Mouse (Mus musculus): ENCODE measurements around the gene Xkr7. TPM values are rescaled to one million over a fixed set of nuclear protein-coding genes. Genes with fewer than 3 reads are reported as not detected.
A peak's percentile ranks its signal among the peaks of the same experiment; 100 is the strongest.

The Xkr7 gene
- 1 to 10 TPM; 2.0 TPM for total RNA-seq (2021)
- long read RNA-seq, experiment 1, result 0 reads
- long read RNA-seq, experiment 2, result 0 reads

DNA sequence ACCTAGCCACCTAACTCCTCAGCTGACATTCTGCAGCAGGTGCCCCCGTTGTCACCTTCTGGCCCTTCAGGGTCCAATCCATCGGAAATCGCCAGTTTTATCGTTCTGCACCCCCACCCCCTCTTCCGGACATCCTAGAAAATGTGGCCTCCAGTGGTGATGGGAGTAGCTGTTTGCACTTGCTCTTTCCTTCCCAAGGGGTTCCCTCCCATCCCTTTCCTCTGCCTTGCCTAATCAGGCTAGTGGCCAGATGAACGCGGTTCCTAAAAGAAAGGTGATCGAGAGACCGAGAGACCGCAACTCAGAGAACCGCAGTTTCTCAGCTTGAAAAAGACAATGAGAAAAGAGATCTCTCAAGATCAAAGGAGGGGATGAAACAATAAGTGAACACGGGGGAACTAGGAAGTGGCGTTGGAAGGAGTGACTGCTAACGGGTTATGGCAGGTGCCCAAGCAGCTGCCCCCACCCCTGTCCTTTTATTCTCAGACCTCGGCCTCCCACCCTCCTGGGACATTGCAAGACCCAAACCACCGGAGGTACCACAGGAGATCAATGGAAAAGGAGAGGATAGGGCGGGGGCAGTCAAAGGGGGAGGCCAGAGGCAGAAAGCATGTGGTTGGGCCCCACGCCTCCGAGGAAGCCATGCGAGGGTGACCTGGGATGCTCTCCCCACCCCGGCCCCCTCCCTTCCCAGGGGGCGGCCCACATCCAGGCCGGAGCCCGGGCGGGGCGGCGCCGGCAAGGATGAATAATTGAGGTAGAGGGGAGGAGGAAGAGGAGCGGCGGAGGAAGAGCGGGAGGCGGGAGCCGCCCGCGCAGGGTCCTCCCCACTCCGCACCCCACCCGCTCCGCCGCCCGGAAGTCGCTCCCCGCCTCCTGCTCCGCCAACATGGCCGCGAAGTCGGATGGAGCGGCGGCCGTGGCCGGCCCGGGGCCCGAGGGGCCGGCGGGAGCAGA, at the start of gene Xkr7:
Xkr7 (plus strand) TSS at position 727 of the 957 bp plus-strand sequence.
- no peak for DNase-seq (ENCODE audit: low spot score in 2 of 2)
- no peak for TF ChIP-seq CTCF (conservative IDR thresholded peaks at IDR 0.05)
- Histone ChIP-seq H3K27ac (0 out of 2 replicates have a peak within 1 kb of the TSS, but pooled peaks have one; percentile 28), H3K4me3 (peak within 1 kb of the TSS; percentile 54)

DNA sequence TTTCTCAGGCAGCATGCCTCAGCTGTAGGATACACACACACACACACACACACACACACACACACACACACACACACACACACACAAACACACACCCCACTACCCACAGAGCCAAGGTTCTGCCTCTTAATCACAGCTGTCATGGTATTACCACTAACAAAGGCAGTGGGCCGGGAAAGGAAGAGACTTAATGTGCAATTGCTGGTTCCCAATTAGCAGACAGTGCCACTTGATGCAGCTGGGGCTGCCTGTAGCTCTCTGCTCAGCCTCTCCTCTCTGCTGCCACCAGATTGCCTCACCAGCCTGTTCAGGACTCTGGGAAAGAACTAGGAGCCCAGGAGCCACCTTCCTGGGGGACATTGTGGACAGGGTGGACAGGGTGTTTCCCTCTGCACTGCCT, 46.1 kb upstream of the Xkr7 start:
- peak; percentile 17 to 24 for DNase-seq (ENCODE audit: low spot score in 2 of 2)
- H3K27ac ChIP-seq, result no peak overlapping the region
- no peak for TF ChIP-seq CTCF (conservative IDR thresholded peaks at IDR 0.05)
- H3K4me3 ChIP-seq, result no peak overlapping the region

DNA sequence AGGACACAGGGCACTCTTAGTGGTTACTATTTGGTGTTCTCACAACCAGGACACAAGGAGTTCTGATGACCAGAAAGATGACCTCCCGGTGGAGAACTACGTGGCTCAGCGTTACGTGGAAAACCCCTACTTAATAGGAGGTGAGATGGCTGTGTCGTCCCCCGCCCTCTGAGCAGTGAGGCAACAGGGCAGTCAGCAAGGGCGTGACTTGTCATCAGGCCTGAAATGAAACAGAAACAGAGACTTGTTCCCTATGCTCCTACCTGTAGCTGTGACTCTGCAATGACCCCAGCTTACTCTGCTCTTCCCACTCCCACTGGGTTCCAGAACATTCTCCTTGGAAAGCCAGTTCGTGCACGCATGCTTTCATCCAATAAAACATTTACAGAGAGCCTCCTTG, 40.1 kb upstream of the Xkr7 start:
- no peak for TF ChIP-seq CTCF (conservative IDR thresholded peaks at IDR 0.05)
- Histone ChIP-seq H3K27ac (no peak overlapping the region), H3K4me3 (no peak overlapping the region)
- no peak for DNase-seq (ENCODE audit: low spot score in 2 of 2)

DNA sequence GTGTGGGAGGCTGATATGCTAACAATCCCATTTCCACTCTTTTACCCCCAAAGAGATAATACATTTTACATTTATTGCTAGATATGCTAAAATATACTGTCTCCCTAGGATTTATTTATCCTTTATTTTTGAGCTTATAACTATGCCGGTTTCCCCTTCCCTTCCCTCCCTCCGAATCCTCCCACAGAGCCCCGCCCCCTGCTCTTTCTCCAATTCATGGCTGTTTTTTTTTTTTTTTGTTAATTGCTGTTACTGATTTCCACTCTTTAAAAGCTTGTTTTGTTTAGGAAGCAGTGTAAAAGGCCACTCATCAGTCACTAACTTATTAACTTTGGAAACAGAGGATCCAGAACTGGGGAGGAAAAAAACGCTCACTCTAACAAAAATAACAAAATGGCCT, 34.6 kb upstream of the Xkr7 start:
- no peak for DNase-seq (ENCODE audit: low spot score in 2 of 2)
- Histone ChIP-seq H3K27ac (no peak overlapping the region), H3K4me3 (no peak overlapping the region)
- no peak for TF ChIP-seq CTCF (conservative IDR thresholded peaks at IDR 0.05)

DNA sequence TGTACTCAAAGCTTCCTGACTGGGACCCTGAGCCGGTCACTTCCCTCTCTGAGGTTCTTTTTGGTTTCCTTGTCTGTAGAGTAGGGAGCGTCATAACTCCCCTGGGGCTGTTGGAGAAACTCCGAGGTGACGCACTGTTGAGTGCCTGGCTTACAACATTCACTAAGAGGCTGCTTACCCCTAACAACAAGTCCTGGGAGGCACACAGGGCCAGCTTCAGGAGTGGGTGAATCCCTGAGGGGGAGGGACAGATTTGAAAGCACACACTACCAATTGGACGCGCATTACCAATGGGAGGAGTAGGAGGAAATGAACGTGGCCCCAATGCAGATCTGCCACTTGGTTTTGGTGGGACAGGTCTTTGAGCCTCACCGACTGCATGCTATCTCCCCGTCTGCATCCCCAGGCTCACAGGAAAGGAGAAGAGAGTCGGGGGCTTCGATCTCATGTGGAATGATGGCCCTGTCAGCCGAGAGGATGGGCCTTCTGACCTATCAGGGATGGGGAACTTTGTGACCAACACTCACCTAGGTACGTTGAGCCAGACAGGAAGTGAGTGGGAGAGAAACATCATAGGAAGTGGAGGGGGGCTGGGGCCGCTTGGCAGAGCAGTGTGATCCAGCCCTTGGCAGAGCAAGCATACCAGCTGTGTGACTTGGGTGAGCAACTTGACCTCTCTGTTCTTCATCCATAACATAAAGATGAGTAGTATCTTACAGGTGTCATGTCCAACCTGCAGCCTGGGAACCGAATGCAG, 29.0 kb upstream of the Xkr7 start:
- Histone ChIP-seq H3K27ac (no peak overlapping the region), H3K4me3 (no peak overlapping the region)
- DNase-seq (ENCODE audit: low spot score in 2 of 2), result no peak
- TF ChIP-seq CTCF (conservative IDR thresholded peaks at IDR 0.05), result no peak

DNA sequence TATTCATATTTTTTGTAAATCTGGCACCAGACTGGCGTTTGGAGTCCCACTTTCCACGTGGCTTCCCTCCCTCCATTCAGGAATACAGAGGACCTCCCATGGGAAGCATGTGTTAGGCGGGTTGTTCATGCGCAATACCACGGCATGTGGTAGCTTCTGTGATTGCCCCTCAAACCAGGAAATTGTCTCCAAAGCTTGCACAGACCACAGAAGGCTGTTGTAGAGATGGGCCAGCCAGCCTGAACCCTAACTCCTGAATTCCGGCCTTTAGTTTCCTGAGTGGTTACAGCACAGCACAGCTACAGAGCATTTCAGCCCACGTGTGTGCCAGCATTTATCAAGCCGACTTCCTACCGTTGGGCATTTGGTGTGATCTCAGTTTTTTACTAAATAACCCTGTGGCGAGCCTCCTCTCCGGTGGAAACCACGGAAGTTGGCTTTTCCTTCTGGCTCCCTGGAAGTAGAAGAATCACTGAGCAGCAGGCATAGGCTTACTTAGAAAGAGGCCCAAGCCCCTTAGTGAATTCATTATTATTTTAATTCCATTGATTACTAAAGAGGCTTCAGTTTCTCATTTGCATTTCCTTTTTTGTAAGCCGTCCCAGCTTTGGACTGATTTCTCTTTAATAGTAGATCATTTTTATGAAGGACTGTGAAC, 27.8 kb upstream of the Xkr7 start:
- peak in 1 of 2 experiments; percentile 24 for DNase-seq (ENCODE audit: low spot score in 2 of 2)
- TF ChIP-seq CTCF (conservative IDR thresholded peaks at IDR 0.05), result no peak
- H3K27ac ChIP-seq, result no peak overlapping the region
- H3K4me3 ChIP-seq, result no peak overlapping the region

DNA sequence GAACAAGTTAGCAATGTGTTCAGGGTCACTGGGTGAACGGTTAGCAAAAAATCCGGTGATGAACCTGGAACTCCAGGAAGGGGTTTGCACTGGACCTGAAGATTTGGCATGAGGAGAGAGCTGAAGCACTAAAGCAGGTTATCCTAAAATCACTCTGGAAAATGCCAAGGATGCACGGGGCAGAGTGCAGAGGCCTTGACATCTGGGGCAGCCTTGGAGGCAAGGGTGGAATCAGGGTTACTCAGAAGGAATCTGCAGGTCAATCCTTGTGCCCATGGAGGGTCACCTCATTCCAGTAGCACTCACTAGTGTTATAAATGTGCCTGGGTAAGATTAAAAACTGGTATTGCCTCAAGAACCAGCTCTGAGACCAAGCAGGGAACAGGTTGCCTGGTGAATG, 25.7 kb upstream of the Xkr7 start:
- no peak overlapping the region for H3K4me3 ChIP-seq
- no peak for TF ChIP-seq CTCF (conservative IDR thresholded peaks at IDR 0.05)
- no peak overlapping the region for H3K27ac ChIP-seq
- no peak for DNase-seq (ENCODE audit: low spot score in 2 of 2)

DNA sequence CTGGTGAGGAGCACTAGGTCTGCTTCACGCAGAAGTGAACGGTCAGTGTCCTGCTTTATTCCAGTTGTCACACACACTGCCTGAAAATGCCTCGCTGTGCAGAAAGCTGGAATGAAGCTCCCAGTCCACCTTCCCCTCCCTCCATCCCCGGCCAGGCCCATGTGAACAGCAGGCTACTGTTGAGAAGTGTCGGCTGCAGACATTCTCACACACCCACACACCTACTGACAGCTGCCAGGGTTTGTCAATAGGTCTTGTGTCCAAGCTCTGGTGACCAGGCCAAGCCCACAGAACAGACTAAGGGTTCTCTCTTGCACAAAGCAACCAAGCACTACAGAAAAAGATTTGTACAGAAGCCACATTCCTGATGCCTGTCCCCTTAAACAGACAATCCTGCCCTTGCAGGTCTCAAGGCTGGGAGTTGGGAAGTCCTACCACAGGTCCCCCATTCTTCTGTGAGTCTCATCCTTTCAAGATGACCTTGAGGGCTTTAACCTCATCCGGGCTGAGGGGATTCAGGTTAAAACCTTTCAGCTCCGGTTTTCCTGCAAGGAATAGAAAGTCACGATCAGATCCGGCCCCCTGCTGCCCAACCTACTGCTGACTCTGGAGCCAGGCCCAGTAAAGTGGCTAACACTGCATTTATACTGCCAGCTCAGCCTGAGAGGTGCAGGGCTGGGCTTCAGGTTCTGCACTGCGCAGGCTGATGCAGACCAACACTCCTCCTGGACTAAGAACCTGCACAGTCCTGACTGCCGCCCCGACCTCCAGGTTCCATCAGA, 22.3 kb upstream of the Xkr7 start:
- no peak overlapping the region for H3K27ac ChIP-seq
- TF ChIP-seq CTCF (conservative IDR thresholded peaks at IDR 0.05), result no peak
- no peak for DNase-seq (ENCODE audit: low spot score in 2 of 2)
- no peak overlapping the region for H3K4me3 ChIP-seq

DNA sequence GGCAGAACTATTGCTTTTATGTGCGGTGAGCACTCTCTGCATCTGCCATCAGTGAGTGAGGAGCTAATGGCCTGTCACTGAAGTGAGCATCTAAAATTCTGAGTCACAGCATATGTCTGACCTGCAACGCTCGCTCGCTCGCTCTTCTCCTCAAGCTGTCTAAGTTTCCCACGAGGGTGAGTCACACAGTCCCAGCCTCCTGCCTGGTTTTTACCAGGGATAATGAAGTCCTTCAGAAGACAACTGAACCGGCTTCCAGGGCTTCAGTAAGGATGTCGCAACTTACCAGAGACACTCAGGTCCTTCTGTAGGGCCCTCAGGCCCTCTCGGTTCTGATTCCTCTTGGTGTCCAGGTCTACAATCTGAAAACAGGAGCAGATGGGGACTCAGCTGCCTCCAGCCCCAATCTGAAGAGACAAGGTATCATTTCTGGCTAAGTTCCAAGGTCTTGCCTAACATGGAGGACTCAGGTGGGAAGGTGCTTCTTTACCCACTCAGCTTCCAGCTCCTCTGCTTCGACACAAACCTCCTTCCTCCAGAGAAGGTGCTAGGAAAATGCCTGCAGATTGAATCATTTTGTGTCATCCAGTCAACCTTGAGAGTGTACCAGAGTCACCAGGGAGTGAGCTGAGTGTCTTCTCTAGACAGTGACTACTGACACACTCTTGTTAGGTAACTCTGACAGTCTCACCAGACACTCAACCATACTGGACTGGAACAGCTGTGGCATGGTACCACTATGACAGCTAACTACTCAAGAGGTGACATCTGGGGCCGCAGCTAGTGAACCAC, 17.7 kb upstream of the Xkr7 start:
- peak in 1 of 2 experiments; percentile 36 for DNase-seq (ENCODE audit: low spot score in 2 of 2)
- Histone ChIP-seq H3K4me3 (peak overlapping the region; percentile 68), H3K27ac (no peak overlapping the region)
- no peak for TF ChIP-seq CTCF (conservative IDR thresholded peaks at IDR 0.05)

DNA sequence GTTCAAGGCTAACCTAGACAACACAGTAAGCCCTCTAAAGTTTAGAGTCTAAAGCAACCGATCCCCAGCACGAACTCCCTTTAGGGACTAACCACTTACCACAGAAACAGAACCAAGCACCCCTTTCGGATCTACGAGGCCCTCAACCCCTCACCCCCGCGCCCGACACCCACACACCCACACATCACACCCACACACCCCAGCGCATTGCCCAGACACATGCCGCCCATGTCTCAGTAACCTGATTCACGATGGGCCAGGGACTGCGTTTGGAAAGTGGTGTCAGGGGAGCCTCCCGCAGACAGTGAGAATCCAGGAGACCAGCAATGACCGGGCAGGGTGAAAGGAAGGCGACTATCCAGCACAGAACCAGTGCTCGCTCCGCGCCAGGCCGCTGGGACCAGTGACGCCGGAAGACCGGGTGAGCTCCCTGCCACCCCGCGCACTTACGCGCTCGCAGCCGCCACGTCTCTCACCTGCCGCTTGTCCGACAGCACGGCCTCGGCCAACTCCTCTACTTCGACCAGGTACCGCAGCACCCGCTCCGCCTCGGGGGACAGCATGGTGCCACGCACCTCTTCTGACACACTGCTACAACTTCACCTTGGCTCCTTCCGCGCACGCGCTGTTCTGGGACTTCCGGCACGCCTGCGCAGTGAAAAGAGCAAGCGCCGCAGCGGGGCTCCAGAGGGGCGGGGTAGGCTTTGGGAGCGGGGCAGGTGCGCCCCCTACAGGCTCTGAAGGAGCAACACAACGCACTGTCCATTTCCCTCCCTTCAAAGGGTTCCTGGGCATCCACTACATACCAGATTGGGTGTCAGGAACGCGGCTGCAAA, 16.7 kb upstream of the Xkr7 start, which contains the start of gene Pdrg1:
Pdrg1 (minus strand) TSS at position 670 of the 836 bp plus-strand sequence.
- peak; percentile 100; the same call in 1 of the 2 replicates for TF ChIP-seq CTCF (conservative IDR thresholded peaks at IDR 0.05)
- peak within 1 kb of the TSS; percentile 83 for H3K27ac ChIP-seq
- H3K4me3 ChIP-seq, result peak within 1 kb of the TSS; percentile 68
- peak; percentile 93 to 96 for DNase-seq (ENCODE audit: low spot score in 2 of 2)

All from layer of hippocampus, adult 2 months (tissue).